Mouse (Mus musculus) lung, adult 2 months (tissue): Measurements from ENCODE around the gene Larp4. TPM values are rescaled to one million over a fixed set of nuclear protein-coding genes. Genes with fewer than 3 reads are reported as not detected.
"Not testable (repeated sequence)": the region's sequence is repeated elsewhere in the genome, so short reads cannot be mapped to it uniquely, and the experiment has no call there.

Source experiments
- DNase-seq: peaks from one replicate; pipeline ENCODE4 v3.0.0; 2022
- H3K4me1 ChIP-seq: fragments of 200-500 bp; 2 replicates; pipeline ENCODE4 v1.6.1; 2011; ENCODE audit warnings: low read length; ENCODE audit not compliant: control insufficient read depth, insufficient read depth
- H3K4me3 ChIP-seq: fragments of 200-500 bp; replicated peaks from 2 replicates; pipeline ENCODE3; 2011; ENCODE audit warnings: low read depth, mild to moderate bottlenecking, control low read depth, low read length; ENCODE audit errors: extremely low read depth
- CTCF ChIP-seq: fragments of 200-500 bp; IDR thresholded peaks from 2 replicates; pipeline ENCODE4 v1.5.1; 2011; ENCODE audit warnings: mild to moderate bottlenecking, low read length, control low read depth; ENCODE audit not compliant: insufficient read depth
- POLR2A ChIP-seq: fragments of 200-500 bp; IDR thresholded peaks from 2 replicates; pipeline ENCODE4 v1.6.1; 2011; ENCODE audit warnings: low read depth, mild to moderate bottlenecking, control low read depth, low read length, borderline replicate concordance; ENCODE audit errors: extremely low read depth
- WGBS: fragments of 180-500 bp; shearing (Covaris S2); methylation state at CpG from one replicate; pipeline ENCODE4 v1.1.7; 2018; 5-methylcytosine and 5-hydroxymethylcytosine counted together
- polyA plus RNA-seq: library from polyadenylated mRNA; depleted of rRNA; stranded (reverse); fragments of >200 nt; gene quantifications from 2 replicates; pipeline ENCODE4 v1.2.3, GENCODE M21; 2012; rRNA removed

The Larp4 gene
- polyA plus RNA-seq = 40.4 and 41.3 TPM in 2 replicates

GRCm38 (mm10) chr15:99969765-99970164 is at the start of gene Larp4:
Larp4 (plus strand) TSS chr15:99970065.
- WGBS = 85% methylated on average over 6 of the region's 6 CpGs
- not testable (repeated sequence) for DNase-seq, H3K4me3 ChIP-seq
- peaks cover 10% of the 10 kb centered on the region for H3K4me1 ChIP-seq

DNA sequence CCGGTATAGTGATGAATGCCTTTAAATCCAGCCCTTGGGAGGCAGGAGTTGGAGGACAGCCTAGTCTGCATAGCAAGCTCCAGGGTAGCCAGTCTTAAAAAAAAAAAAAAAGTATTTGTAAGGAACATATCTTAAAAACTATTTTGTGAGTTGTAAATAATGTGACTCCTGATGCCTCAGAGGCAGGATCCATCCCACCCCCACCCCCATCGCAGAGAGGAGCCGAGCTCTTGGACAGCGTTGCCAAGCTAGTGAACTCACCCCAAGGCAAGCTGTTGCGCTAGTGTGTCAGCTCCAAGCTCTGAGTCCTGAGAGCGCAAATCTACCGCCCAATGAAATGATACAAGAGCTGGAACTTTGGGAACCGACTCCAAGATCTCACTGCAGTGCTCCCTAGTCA is 38.6 kb upstream of the Larp4 start:
- no peak for DNase-seq
- 71% methylated on average over 8 of the region's 8 CpGs for WGBS
- no peaks in the 10 kb centered on the region for H3K4me1 ChIP-seq
- H3K4me3 ChIP-seq = no peak overlapping the region
- TF ChIP-seq CTCF (no peak), POLR2A (no peak)

- 17% methylated on average over 1 of the region's 1 CpGs for WGBS
- no peak for TF ChIP-seq POLR2A
- no peak for TF ChIP-seq CTCF
- Histone ChIP-seq H3K4me1 (no peaks in the 10 kb centered on the region), H3K4me3 (no peak overlapping the region)
- DNase-seq = no peak
Observed at GRCm38 (mm10) chr15:99934501-99934900, 35.4 kb upstream of the Larp4 start.

DNA sequence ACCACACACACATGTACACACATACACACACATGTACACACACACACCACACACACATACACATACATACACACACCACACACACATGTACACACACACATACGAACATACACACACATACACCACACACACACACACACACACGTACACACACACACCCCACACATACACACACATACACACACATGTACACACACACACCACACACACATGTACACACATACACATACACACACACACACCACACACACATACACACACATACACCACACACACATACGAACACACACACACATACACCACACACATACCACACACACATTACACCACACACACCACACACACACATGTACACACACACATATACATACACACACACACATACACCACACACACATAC is 33.2 kb upstream of the Larp4 start:
- H3K4me3 ChIP-seq = no peak overlapping the region
- no peak for TF ChIP-seq POLR2A
- no peak for TF ChIP-seq CTCF
- WGBS = 96% methylated on average over 3 of the region's 3 CpGs
- no peaks in the 10 kb centered on the region for H3K4me1 ChIP-seq
- no peak for DNase-seq

DNA sequence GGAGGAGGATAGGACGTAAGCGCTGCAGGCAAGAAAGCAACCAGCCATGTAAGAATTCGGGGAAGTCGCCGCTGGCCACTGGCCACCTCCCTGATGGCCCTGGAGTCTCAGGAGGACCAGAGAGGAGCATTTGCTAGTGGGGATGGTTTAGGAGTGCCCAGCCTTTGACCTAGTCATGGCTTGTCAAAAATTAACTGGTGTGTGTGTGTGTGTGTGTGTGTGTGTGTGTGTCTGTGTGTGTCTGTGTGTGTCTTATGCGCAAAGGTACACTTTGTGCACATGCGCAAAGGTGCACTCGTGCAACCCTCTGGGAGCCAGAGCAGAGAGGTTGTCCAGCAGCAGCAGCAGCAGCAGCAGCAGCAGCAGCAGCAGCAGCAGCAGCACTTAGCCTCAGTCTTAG is 32.0 kb upstream of the Larp4 start:
- Histone ChIP-seq H3K4me1 (no peaks in the 10 kb centered on the region), H3K4me3 (no peak overlapping the region)
- TF ChIP-seq CTCF = no peak
- no peak for TF ChIP-seq POLR2A
- 84% methylated on average over 8 of the region's 8 CpGs for WGBS
- no peak for DNase-seq

DNA sequence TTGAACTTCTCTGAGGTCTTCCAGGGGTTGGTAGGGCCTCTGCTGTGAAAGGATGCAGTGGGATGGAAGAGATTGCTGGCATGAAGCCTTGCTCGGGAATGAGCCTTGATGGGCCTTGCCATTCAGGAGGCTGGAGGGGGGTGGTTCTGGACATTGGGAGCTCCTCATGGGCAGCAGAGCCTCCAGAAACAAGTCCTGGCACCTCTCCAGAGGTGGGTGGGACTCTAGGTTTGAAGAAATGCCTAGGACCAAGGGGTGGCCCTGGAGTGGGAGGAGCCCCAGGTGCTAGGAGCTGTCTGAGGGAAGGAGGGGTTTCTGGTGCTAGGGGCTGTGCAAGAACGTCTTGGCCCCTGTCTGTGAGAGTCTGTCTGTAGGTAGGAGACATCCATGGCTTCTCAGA is 29.4 kb upstream of the Larp4 start:
- TF ChIP-seq POLR2A (no peak), CTCF (no peak)
- DNase-seq = no peak
- Histone ChIP-seq H3K4me3 (no peak overlapping the region), H3K4me1 (no peaks in the 10 kb centered on the region)
- 58% methylated on average over 2 of the region's 2 CpGs for WGBS

GRCm38 (mm10) chr15:99940970-99941630 is 28.8 kb upstream of the Larp4 start:
- no peak for DNase-seq
- Histone ChIP-seq H3K4me1 (no peaks in the 10 kb centered on the region), H3K4me3 (no peak overlapping the region)
- TF ChIP-seq POLR2A (no peak), CTCF (no peak)
- WGBS = 76% methylated on average over 4 of the region's 4 CpGs

DNA sequence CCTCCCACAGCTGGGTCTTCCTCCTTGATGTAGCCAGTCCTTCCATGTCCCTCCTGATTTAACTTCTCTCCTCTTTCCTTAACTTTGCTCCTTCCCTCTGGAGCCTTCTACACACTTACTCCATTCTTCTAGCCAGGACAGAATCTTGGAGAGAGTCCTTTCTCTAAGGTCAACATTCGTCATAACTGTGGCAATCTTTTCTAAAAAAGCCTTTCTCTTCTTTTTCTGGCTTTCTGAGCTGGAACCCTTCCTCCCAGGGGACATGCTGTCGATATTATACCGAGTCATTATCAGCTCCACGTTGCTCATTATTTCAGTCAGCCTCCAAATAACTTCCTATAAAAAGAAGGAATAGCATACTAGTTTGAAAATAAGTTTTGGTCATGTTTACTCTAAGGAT is 14.5 kb upstream of the Larp4 start:
- whole genome bisulfite sequencing = 56% methylated on average over 4 of the region's 4 CpGs
- no peaks in the 10 kb centered on the region for H3K4me1 ChIP-seq
- TF ChIP-seq CTCF (no peak), POLR2A (no peak)
- H3K4me3 ChIP-seq = no peak overlapping the region
- DNase-seq = no peak

DNA sequence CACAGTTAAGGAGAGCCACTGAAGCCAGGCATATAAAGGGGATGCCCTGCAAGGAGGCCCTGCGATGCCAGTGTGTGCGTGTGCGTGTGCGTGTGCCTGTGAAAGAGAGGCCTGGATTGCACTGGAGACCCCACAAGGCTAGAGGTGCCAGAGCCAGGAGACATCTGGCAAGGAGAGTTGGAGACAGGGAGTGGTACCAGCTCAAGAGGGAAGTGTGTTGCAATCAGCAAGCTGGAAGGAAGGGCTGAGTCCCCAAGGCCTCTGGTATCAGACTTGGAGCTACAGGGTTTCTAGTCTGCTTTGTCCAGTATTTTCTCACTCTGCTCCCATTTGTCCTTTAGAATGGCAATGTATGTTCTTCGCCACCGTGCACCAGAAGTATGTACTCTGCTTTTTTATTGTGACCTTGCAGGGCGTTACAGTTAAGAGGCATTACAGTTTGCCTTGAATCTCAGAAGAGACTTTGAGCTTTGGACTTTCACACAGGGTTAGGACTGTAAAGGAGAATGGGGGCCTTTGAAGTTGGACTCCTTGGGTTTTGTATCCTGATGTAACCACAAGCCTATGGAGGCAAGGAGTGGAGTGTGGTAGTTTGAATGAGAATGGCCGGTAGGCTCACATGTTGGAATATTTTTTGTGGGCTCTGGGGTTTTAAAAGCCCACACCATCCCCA is 4.6 kb upstream of the Larp4 start:
- Histone ChIP-seq H3K4me3 (no peak overlapping the region), H3K4me1 (peaks cover 2% of the 10 kb centered on the region)
- WGBS = 62% methylated on average over 8 of the region's 8 CpGs
- TF ChIP-seq CTCF = no peak
- no peak for TF ChIP-seq POLR2A
- DNase-seq = peak; percentile 27

DNA sequence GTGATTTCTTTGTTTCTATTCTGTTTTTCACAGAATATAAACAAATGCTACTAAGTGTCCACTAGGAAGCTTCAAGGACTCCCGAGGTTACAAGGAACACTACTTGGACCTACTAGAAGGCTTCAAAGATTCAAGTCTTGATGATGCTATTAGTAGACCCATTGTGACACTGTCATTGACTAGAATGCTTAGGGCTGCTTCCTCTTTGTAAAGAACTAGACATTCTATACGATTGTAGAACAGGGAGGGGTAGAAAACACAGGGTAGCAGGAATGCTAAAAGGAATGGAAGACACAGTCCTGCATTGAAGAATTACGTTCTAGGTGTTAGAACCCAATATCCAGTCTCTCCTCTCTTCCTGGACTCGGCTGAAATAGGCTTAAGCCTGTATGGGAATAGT is 2.9 kb upstream of the Larp4 start, which contains the start of gene Fam186a:
Gene Fam186a, minus strand, starts transcription at position 101 of the 400 bp plus-strand sequence.
- DNase-seq = no peak
- Histone ChIP-seq H3K4me1 (peaks cover 10% of the 10 kb centered on the region), H3K4me3 (no peak within 1 kb of the TSS)
- TF ChIP-seq POLR2A (no peak), CTCF (no peak)
- WGBS = 76% methylated on average over 4 of the region's 4 CpGs
